Mouse (Mus musculus) hematopoietic stem cell, adult 5-6 weeks (primary cell): Measurements from ENCODE around the gene 3100002H09Rik. TPM values are rescaled to one million over a fixed set of nuclear protein-coding genes. Genes with fewer than 3 reads are reported as not detected.
A peak's percentile ranks its signal among the peaks of the same experiment; 100 is the strongest.

Experiments
- ATAC-seq, 2 experiments: fragments of 125-278 bp in 1 of 2; replicated peaks in 1 of 2; 2 replicates each; pipeline ENCODE4 v1.8.0; 2016 to 2017; ENCODE audit warnings: inconsistent platforms in 2 of 2, mild to moderate bottlenecking in 2 of 2, moderate number of reproducible peaks in 2 of 2, low read depth in 1 of 2, moderate TSS enrichment in 1 of 2; ENCODE audit not compliant: low FRiP score in 2 of 2, poor library complexity in 2 of 2, severe bottlenecking in 2 of 2, insufficient read depth in 1 of 2, low TSS enrichment in 1 of 2
- total RNA-seq: library from RNA; stranded (forward); fragments of 172-1452, 232-1000 nt; gene quantifications from 2 replicates; pipeline ENCODE4 v1.2.3, GENCODE M21; 2017

3100002H09Rik gene
- not detected in 2 replicates for total RNA-seq

- ATAC-seq, result no peak
Observed at GRCm38 (mm10) chr4:124610703-124611102, at the start of gene 3100002H09Rik. TSS of gene 3100002H09Rik (minus strand) at chr4:124610803.

- no peak for ATAC-seq
Observed at GRCm38 (mm10) chr4:124659251-124660217, 48.9 kb upstream of the 3100002H09Rik start.

GRCm38 (mm10) chr4:124658412-124658851 is 47.8 kb upstream of the 3100002H09Rik start:
- no peak for ATAC-seq

- no peak for ATAC-seq
Observed at GRCm38 (mm10) chr4:124657781-124658180, 47.2 kb upstream of the 3100002H09Rik start.

GRCm38 (mm10) chr4:124656854-124657650 is 46.4 kb upstream of the 3100002H09Rik start:
- no peak; a peak in 2 of 4 replicates for ATAC-seq

GRCm38 (mm10) chr4:124656518-124656853 is 45.9 kb upstream of the 3100002H09Rik start, which contains the start of gene Pou3f1:
TSS of gene Pou3f1 (plus strand) at chr4:124656807.
- ATAC-seq, result no peak; a peak in 1 of 4 replicates

- no peak for ATAC-seq
Observed at GRCm38 (mm10) chr4:124652886-124653285, 42.3 kb upstream of the 3100002H09Rik start.

- ATAC-seq, result no peak
Observed at GRCm38 (mm10) chr4:124647909-124648308, 37.3 kb upstream of the 3100002H09Rik start.

GRCm38 (mm10) chr4:124646591-124646990 is 36.0 kb upstream of the 3100002H09Rik start:
- peak; percentile 30 to 57; a peak in 3 of 4 replicates for ATAC-seq

GRCm38 (mm10) chr4:124644974-124645433 is 34.4 kb upstream of the 3100002H09Rik start:
- peak; percentile 61 to 65 for ATAC-seq

GRCm38 (mm10) chr4:124643859-124644258 is 33.3 kb upstream of the 3100002H09Rik start:
- no peak for ATAC-seq

GRCm38 (mm10) chr4:124639715-124640114 is 29.1 kb upstream of the 3100002H09Rik start:
- ATAC-seq, result 0 out of 4 replicates have a peak, but pooled peaks of 1 of the 2 experiments have one; percentile 29

- peak; percentile 43 to 58; a peak in 2 of 4 replicates for ATAC-seq
Observed at GRCm38 (mm10) chr4:124633281-124633680, 22.7 kb upstream of the 3100002H09Rik start.

GRCm38 (mm10) chr4:124632856-124633255 is 22.3 kb upstream of the 3100002H09Rik start:
- no peak; a peak in 1 of 4 replicates for ATAC-seq

GRCm38 (mm10) chr4:124631456-124631855 is 20.9 kb upstream of the 3100002H09Rik start:
- no peak for ATAC-seq

GRCm38 (mm10) chr4:124626836-124627235 is 16.2 kb upstream of the 3100002H09Rik start:
- ATAC-seq, result no peak

GRCm38 (mm10) chr4:124624111-124624581 is 13.5 kb upstream of the 3100002H09Rik start:
- no peak for ATAC-seq
